Mouse (Mus musculus): Measurements from ENCODE around the gene Bcr.

Bcr gene

DNA sequence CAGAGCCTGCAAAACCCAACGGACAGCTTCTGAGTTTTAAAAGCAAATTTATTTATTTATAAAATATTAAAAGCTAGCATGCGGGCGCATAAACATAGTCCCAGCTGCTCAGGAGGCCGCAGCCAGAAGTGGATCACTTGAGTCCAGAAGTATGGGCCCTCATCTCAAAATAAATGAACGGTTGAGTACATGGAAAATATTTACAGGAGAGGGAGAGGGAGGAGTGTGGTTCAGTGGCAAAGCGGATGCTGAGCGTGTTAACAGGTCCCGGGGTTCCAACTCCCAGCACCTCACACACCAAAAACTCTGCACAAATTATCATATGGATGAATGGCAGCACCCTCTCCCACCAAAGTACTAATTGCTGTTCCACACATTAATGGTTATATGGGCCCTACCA, 2.1 kb upstream of the Bcr start:
- DNase-seq (ENCODE audit: low spot score in 2 of 2), result no peak

DNA sequence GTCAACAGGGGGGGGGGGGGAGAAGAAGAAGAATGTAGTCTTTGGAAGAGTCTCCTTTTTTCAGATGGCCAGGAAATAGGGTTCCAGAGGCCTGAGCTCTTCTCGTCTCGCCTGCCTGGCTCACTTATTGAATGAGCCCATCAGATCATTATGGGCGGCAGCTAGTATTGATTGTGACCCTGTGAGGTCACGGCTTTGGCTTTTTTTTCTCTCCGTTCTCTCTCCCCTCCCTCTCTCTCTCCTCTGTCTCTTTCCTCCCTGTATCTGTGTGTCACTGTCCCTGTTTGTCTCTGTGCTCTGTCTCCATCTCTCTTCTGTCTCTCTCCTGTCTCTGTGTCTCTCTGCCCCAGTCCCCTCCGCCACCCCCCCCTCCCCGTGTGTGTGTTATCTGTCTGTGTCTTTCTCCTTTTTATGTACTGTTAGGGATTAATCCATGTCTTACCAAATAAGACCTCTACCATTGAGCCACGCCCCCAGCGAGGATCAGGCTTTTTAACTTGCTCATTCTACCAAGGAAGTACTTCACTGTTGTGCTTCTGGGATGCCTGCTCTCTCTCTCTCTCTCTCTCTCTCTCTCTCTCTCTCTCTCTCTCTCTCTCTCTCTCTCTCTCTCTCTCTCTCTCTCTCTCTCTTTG, 1.5 kb upstream of the Bcr start:
- DNase-seq (ENCODE audit: low spot score in 2 of 2), result no peak

DNA sequence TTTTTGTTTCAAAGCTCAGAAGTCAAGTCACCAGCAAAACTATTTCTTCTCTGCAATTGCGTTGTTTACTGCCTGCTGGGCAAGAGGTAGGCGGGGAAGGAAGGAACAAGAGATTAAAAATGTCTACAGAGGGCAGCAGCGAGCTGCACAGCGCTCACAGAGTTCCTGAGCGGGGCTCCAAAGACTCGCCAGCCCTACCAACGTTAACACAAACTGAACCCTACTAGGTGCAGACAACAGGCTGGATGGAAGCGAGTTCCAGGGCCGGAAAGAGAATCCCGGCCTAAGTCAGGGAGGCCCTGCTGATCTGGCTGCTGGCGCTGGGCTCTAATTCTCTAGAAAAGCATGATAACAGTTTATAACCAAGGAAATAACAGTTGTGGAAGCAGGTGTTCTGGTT, 996 bp upstream of the Bcr start:
- peak; percentile 83 for DNase-seq (ENCODE audit: low spot score in 2 of 2)

DNA sequence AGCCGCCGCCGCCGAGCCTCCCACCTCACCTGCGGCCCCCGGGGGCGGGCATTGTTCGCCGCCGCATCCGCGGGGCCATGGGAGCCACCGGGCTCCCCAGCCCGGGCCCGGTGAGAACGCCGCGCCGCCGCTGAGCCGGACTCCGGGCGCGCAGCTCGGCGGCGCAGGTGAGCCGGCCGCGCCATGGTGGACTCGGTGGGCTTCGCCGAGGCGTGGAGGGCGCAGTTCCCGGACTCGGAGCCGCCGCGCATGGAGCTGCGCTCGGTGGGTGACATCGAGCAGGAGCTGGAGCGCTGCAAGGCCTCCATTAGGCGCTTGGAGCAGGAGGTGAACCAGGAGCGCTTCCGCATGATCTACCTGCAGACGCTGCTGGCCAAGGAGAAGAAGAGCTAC, 447 bp downstream of the Bcr start:
- peak in 1 of 2 experiments; percentile 53 for DNase-seq (ENCODE audit: low spot score in 2 of 2)

DNA sequence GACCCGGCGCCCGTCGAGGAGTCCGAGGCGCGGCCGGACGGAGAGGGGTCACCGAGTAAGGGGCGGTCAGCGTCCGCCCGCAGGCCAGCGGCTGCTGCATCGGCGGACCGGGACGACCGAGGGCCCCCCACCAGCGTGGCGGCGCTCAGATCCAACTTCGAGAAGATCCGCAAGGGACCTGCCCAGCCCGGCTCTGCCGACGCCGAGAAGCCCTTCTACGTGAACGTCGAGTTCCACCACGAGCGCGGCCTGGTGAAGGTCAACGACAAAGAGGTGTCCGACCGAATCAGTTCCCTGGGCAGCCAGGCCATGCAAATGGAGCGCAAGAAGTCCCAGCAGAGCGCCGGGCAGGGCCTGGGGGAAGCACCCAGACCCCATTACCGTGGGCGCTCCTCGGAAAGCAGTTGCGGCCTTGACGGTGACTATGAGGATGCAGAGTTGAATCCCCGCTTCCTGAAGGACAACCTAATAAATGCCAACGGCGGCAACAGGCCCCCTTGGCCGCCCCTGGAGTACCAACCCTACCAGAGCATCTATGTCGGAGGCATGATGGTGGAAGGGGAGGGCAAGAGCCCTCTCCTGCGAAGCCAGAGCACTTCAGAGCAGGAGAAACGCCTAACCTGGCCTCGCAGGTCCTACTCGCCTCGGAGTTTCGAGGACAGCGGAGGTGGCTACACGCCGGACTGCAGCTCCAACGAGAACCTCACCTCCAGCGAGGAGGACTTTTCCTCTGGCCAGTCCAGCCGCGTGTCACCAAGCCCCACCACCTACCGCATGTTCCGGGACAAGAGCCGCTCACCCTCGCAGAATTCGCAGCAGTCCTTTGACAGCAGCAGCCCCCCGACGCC, 1.2 kb downstream of the Bcr start:
- DNase-seq (ENCODE audit: low spot score in 2 of 2), result no peak

DNA sequence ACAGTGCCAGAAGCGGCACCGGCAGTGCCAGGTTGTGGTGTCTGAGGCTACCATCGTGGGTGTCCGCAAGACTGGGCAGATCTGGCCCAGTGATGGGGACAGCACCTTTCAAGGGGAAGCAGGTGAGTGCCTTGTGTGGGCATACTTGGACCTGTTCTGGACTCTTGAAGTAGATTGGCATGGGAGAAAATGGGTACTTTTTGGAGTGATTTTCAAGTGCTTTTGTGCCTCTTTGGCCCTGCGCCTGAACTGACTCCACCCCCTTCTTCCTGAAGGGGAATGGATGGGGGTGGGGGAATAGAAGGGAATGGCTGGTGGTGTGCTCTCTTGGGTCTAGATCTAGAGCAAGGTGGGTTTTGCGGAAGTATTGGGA, 1.8 kb downstream of the Bcr start:
- peak in 1 of 2 experiments; percentile 62 for DNase-seq (ENCODE audit: low spot score in 2 of 2)

DNA sequence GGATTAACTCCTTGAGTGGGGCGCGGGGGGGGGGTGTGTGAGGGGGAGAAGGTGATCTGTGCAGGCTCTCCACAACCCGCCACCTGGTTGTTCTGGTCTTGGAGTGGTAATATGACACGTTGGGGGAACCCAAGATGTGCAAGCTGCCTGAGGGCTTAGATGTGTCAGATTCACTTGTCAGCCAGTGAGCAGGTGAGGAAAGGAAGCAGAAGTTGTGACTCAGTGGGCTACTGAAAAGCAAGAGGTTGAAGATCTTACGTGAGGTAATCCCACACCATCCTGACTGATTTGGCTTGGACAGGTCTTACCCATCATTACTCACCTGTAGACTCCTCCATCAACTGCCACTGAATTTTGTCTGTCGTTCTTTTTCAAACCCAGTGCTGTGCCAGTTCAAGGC, 2.2 kb downstream of the Bcr start:
- no peak for DNase-seq (ENCODE audit: low spot score in 2 of 2)

DNA sequence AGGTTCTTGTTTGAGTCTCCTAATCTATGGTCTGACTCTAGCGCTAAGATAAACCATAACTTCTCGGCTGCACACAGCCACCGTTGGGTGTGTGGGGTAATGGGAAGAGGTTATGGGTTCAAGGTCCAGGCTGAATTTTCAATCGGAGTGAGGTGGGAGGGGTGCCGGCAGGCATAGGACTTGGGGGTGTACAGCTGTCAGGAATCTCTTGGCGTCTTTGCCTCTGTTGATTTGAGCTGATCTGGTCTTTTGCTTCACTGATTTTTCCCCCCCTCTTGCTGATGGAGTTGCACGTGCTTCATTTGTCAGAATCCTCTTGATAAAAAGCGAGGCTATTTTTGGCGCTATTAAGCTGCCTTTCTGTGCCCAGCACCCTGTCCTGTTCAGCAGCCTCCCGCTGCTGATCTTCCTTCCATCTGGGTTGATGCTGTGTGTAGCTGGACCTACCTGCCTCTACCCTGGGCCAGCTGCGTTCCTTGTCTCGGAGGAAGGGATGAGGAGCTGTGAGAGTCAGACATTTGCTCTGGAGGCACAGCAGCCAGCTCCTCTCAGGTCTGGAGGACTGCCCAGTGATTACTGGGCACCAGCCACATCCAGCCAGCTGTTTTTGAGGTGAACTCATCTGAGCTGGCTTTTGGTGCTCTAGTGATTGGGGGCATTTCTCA, 3.0 kb downstream of the Bcr start:
- DNase-seq (ENCODE audit: low spot score in 2 of 2), result no peak

DNA sequence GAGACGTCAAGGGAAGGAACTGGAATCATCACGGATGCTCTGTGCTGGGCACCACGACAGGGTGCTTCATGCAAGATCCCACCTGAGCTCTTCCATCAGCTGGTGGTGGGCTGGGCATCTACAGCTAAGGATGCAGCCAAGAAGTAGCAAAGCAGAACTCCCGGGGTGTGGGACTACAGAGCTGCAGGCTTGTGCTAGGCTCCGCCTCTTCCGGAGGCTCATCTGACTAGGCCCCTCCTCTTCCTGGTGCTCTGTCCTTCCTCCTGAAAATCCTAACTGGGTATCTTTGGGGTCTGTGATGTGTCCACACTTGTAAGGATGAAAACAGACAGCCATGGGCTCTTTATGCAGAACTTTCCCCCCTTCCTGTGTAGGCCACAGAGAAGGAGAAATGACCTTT, 5.3 kb downstream of the Bcr start:
- no peak for DNase-seq (ENCODE audit: low spot score in 2 of 2)

DNA sequence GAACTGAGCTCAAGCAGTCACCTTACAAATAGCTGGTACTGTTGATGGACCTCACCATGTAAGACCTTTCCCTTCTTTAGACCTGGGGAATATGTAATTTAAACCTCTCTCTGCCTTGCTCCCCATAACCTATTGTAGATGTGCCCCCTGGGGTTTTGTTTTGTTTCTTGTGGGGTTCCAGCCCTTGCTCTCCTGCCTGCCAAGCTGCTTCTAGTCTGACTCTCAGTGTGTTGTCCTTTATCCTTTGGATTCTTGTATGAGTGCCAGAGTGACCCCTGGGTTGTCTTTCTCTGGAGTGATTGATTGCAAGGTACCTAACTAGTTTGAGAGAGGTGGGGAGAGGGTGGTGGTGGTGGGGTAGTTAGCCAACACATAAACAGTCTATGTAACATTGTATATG, 7.1 kb downstream of the Bcr start:
- DNase-seq (ENCODE audit: low spot score in 2 of 2), result no peak

DNA sequence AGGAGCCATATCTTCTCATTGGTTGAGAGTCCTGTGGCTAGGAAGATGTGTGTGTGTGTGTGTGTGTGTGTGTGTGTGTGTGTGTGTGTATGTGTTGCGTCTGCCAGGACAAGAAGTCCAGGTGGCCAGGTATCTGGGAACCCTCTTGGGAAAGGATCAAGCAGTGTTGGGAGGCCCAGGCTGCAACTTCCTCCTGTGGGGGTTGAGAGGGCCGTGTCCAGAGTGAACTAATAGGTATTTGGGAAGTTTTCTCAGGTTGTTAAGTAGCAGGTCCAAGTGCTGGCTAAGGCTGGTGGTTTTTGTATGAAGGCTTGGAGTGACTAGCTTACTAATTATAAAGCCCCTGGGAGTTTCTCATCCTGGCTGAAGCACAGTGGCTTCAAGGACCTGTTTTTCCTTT, 7.7 kb downstream of the Bcr start:
- no peak for DNase-seq (ENCODE audit: low spot score in 2 of 2)

DNA sequence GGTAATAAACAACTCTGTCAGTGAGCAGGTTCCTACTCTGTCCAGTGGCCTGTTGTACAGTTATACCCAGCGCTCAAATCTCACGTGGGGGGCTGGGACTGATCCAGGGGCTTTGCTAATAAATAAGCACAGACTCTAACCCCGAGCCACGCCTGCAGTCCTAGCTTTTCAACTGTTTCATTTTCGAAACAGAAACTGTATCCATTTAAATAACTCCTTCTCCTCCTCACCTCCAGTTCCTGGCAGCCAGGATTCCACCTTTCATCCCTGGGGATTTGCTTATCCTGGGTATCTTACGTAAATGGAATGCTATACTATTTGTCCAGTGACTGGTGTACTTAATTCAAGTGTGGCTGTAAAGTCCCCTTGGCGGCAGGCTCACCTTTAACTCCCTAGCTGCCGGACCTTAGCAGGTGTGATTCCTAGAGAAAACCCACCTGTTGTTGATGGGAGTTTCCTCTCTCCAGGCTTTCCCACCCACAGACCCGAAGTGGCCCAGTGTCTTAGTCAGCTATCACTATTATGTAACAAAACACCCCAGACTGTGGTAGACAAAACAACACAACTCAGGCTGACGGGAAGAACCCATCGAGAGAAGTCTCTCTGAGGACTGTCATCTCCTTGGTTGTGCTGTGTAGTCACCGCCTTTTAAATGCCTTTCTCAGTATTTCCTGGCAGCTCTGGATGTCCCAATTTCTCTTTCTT, 8.4 kb downstream of the Bcr start:
- no peak for DNase-seq (ENCODE audit: low spot score in 2 of 2)

DNA sequence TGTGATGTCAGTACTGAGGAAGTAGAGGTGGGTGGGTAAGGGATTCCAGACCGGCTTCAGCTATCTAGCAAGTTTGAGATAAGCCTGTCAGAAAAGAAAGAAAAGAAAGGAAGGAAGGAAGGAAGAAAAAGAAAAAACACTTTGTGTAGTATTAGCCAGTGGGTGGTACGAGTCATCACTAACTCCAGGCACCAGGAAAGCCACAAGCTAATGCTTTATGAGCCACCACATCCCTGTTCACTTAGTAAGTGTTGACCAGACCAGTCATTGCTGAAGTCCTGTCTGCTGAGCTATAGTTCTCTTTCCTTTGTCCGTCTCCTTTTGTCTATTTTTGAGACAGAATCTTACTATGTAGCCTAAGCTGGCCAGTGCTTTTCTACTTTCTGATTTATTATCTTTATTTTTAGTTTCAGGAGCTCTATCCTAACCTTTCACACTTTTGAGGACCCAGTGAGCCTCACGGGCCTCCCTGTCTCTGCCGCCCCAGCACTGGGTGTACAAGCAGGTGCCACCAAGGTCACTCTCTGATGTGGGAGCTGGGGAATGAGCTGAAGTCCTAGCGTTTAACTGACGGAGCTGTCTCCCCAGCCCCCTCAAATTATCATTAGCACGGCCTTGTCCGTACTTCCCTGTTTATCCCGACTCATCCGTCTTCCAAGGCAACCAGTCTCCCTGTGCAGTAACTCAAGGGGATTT, 10.0 kb downstream of the Bcr start:
- no peak for DNase-seq (ENCODE audit: low spot score in 2 of 2)

DNA sequence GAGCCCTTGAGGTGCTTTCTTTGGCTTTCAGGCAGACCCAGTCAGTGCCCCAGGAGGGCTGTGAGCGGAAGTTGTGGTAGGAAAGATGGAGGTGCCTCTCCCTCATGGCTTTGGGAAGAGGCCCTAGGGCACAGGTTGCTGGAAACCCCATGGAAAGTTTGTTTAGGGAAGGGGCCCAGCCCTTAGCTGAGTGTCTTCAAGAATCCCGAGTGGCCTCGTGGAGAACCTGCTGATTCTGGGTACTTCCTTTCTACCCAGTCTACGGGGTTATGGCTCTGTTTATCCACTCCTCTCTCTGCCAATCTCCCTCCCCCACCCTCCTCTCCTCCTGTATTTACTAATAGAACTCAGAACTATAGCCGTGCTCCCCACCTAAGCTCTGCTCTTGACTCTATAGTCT, 15.3 kb downstream of the Bcr start:
- DNase-seq (ENCODE audit: low spot score in 2 of 2), result no peak

DNA sequence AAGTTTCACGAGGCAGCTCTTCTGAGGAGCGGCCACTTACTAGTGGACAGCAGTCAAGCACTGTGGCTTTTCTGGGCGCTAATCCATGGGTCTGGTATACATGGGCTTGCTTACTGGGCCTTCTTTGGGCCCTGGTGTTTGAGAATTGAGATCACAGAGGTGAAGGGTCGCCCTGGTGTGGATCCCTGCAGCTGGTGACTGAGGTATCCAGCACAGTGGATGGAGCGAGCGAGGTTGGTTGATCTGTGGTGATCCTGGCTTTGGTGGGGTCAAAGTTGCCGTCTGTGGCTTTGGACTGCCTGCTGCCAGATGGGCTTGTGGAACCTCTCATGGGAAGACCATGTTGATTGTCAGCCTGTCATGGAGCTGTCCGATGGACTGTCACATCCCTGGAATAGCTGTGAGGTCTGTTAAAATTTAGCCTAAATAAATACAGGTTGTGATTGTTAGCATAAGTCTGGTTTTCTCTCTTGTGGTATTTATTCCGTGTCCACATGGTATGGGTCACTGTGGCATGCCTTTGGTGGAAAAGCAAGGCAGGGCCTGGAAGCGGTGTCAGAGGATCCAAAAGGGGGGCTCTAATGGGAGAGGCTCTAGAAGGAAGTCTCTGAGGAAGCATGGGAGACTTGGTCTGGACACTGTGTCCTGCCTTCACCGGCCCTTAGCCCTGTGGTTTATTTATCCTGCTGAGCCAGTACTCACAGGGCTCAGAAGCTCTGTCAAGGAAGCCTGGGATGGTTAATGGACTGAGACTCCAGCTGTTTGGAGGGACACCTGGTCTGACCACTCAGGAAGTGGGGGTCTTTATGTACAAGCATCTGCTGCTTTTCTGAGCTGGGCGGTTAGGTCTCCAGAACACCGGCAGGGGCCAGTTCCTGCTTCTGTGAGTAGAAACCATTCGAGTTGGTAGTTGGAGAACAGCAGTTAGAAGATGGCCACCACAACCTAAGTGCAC, 18.1 kb downstream of the Bcr start:
- no peak for DNase-seq (ENCODE audit: low spot score in 2 of 2)

DNA sequence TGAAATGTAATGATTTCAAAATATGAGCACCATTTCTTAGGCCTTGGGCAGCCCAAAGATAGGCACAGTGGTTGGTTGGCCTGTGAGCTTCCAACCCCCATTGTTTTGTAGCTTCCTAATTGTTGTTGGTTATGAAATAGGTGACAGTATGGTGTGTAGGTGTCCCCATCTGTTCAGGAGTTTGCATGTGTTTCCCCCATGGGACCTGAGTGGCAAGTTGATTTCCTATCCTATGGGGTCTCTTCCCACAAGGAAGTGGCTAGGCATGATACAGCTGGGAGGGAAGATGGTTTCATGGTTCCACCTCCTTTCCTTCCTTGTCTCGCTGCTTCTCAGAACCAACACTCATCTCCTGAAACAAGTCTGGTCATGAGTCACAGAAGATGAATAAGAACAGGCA, 24.9 kb downstream of the Bcr start:
- no peak for DNase-seq (ENCODE audit: low spot score in 2 of 2)

DNA sequence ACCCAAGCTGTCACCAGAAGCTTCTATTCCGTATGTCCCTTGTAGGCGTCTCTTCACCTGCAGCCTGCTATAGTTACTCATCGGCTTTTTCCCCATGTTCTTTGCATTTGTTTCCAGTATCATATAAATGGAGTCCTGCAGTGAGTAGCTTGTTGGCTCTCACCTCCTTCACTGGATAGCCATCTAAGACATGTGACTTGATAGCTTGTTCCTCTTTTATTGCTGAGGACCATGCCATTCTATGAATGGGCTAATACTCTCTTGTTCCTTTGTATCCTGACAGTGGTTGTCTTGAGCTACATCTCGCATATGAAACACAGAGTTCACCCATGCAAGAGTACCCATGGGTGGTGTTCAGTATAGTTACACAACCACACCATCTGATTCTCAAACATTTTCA, 28.1 kb downstream of the Bcr start:
- DNase-seq (ENCODE audit: low spot score in 2 of 2), result no peak

DNA sequence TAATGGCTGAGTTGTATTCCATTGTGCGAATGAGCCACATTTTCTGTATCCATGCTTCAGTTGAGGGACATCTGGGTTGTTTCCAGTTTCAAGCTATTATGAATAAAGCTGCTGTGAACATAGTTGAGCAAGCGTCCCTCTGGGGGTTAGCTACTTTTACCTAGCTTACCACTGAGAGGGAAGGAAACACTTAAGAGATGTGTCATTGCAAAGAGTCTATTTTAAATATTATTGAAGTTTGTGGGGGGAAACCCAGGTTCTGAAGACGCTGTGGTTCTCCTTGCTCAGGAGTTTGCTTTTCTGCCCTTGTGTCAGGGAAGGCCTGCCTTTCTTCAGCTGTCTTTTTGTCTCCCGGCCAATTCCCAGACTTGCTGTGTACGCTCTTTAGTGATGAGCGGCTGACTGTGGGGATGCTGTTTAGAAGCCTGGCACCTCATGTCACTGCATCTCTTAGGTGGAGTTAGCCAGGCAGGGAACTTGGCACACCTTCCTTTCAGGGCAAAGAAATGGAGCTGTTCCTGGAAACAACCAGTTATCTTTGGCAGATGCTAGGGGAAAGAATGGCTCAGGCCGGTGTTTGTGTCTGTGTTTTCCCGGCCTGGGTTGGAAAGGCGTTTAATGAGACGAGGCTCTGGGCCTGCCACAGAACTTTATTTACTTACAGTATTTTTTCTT, 31.2 kb downstream of the Bcr start:
- DNase-seq (ENCODE audit: low spot score in 2 of 2), result no peak

DNA sequence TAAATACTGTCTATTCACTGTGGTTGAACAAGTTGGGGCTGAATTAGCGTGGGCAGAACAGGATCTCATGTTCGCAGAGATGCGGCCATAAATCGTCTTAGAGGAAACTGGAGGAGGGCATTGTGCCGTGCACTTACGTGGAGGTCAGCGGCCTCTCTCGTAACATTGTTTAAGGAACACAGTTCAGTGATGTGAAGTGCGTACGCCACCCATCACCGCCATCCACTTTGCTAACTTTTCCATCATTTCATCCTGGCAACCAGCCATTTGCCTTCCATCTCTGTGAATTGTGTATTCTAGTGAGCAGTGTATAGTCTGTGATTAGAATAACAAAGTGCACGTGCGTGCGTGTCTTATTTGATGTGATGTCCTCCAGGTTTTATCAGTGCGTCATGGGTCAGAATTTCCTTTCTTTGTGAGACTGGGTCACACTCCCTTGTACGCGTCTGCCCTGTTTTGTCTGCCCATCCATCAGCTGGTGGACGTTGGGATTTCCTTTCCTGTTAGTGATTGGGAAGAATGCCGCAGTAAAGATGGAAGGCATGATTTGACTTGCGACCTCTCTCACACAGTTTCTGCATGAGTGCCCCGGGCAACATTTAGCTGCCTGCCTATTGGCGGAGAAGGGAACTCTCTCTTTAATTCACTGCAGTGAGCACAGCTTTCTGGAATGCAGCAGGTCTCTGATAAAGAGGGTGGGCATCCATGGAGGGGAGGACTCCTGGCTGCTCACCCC, 33.0 kb downstream of the Bcr start:
- DNase-seq (ENCODE audit: low spot score in 2 of 2), result no peak

All from right cerebral cortex, postnatal 10 days (tissue).